Mouse (Mus musculus) olfactory bulb, adult 2 months (tissue): ENCODE measurements around the gene Bcl2. TPM values are rescaled to one million over a fixed set of nuclear protein-coding genes. Genes with fewer than 3 reads are reported as not detected.

Experiments
- H3K27ac ChIP-seq: fragments of 200-500 bp; 2 replicates; pipeline ENCODE4 v1.5.1; 2012; ENCODE audit warnings: low read depth, low read length; ENCODE audit not compliant: insufficient read depth
- H3K4me1 ChIP-seq: fragments of 200-500 bp; 2 replicates; pipeline ENCODE4 v1.6.1; 2012; ENCODE audit warnings: low read length; ENCODE audit not compliant: control insufficient read depth, insufficient read depth
- H3K4me3 ChIP-seq: fragments of 200-500 bp; 2 replicates; pipeline ENCODE4 v1.5.1; 2012; ENCODE audit warnings: mild to moderate bottlenecking, low read depth, low read length, moderate library complexity; ENCODE audit not compliant: insufficient read depth
- CTCF ChIP-seq: fragments of 200-500 bp; IDR thresholded peaks from 2 replicates; pipeline ENCODE4 v1.5.1; 2012; ENCODE audit warnings: low read depth, mild to moderate bottlenecking, low read length, moderate library complexity; ENCODE audit not compliant: insufficient read depth
- POLR2A ChIP-seq: fragments of 200-500 bp; IDR thresholded peaks from 2 replicates; pipeline ENCODE4 v1.6.1; 2012; ENCODE audit warnings: mild to moderate bottlenecking, low read depth, low read length, moderate library complexity; ENCODE audit not compliant: insufficient read depth
- WGBS: fragments of 180-500 bp; shearing (Covaris S2); methylation state at CpG from one replicate; pipeline ENCODE4 v1.1.7; 2018; 5-methylcytosine and 5-hydroxymethylcytosine counted together
- polyA plus RNA-seq: library from polyadenylated mRNA; stranded (reverse); fragments of >200 nt; gene quantifications from 2 replicates; pipeline ENCODE4 v1.2.4, GENCODE M21; 2012; ENCODE audit warnings: low replicate concordance; ENCODE audit not compliant: missing spikeins, insufficient read depth, insufficient read length

The Bcl2 gene
- polyA plus RNA-seq, 1 experiment = not detected

DNA sequence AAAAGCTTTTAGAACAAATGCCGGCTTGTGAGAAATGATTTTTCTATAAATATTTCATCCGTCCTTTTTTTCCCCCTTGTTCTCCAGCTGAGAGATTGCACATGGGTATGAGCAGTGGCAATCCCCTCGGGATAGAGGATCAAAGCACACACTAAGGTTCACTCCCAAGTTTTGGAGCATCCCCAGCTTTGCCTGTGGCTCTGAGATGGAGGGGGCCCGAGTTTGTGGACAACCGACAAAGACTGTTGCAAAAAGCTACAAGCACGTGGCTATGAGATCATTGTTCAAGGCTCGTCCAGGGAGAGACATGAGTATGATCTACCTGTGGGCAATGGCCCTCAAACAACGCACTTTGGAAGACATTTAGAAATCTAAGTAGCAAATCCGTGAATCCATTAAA lies 184.5 kb downstream of the Bcl2 start:
- TF ChIP-seq CTCF (no peak), POLR2A (no peak)
- no peaks in the 10 kb centered on the region for H3K4me1 ChIP-seq
- no peak overlapping the region for H3K27ac ChIP-seq
- H3K4me3 ChIP-seq = no peak overlapping the region
- 86% methylated on average over 9 of the region's 9 CpGs for WGBS

GRCm38 (mm10) chr1:106527537-106527936 lies 186.5 kb downstream of the Bcl2 start:
- no peak overlapping the region for H3K4me3 ChIP-seq
- WGBS = 63% methylated on average over 1 of the region's 1 CpGs
- no peak for TF ChIP-seq POLR2A
- TF ChIP-seq CTCF = no peak
- no peaks in the 10 kb centered on the region for H3K4me1 ChIP-seq
- no peak overlapping the region for H3K27ac ChIP-seq

GRCm38 (mm10) chr1:106526751-106527150 lies 187.3 kb downstream of the Bcl2 start:
- TF ChIP-seq POLR2A (no peak), CTCF (no peak)
- H3K4me1 ChIP-seq = no peaks in the 10 kb centered on the region
- WGBS = 70% methylated on average over 7 of the region's 7 CpGs

GRCm38 (mm10) chr1:106526112-106526511 lies 188.0 kb downstream of the Bcl2 start:
- H3K4me1 ChIP-seq = no peaks in the 10 kb centered on the region
- 88% methylated on average over 3 of the region's 3 CpGs for WGBS
- H3K27ac ChIP-seq = no peak overlapping the region
- no peak overlapping the region for H3K4me3 ChIP-seq
- TF ChIP-seq CTCF (no peak), POLR2A (no peak)

More at GRCm38 (mm10) chr1:106526751-106527150, 187.3 kb downstream of the Bcl2 start:
- H3K4me3 ChIP-seq = no peak overlapping the region
- H3K27ac ChIP-seq = no peak overlapping the region

DNA sequence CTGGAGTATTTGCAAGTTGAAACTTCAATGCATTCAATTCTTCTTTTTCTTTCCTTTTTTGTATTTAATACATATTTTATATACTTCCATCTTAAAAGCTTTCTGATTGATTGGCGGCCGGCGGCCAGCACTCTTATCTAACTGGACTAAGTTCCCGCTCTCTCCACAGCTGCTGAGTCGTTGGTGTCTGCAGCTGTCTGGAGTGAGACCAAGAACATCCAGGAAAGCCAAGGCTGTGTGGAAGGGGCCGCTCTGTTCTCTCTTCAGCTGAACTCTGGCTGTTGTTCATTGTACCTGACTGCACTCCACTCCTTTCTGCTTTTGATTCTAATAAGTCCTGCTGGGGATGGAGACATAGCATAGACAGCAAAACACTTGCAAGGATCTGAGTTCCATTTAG lies 190.3 kb downstream of the Bcl2 start:
- TF ChIP-seq POLR2A = no peak
- no peaks in the 10 kb centered on the region for H3K4me1 ChIP-seq
- H3K4me3 ChIP-seq = no peak overlapping the region
- 88% methylated on average over 6 of the region's 6 CpGs for WGBS
- no peak overlapping the region for H3K27ac ChIP-seq

DNA sequence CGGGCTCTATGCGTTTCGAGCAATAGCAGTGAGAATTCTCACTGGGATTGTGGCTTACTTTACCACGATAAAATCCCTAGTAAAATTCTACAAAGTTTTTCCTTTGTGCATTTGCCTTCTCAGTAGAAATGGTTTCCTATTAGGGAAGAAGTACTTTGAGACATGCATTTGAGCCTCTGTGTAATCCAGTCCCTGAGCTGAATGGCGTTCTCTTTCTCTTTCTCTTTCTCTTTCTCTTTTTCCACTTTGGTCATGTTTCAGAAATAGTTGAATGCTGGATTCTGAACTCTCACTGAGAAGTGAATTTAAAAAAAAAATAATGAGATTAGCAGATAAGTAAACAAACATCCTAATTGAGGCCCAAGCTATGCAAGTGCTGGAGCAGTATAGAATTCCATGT lies 191.1 kb downstream of the Bcl2 start:
- Histone ChIP-seq H3K27ac (no peak overlapping the region), H3K4me1 (no peaks in the 10 kb centered on the region), H3K4me3 (no peak overlapping the region)
- 83% methylated on average over 5 of the region's 5 CpGs for WGBS
- TF ChIP-seq POLR2A (no peak), CTCF (no peak)

- no peak for TF ChIP-seq CTCF
- TF ChIP-seq POLR2A = no peak
- H3K27ac ChIP-seq = no peak overlapping the region
- WGBS = 82% methylated on average over 6 of the region's 6 CpGs
- H3K4me1 ChIP-seq = no peaks in the 10 kb centered on the region
- no peak overlapping the region for H3K4me3 ChIP-seq
Measured at GRCm38 (mm10) chr1:106517591-106518177, 196.4 kb downstream of the Bcl2 start.

- Histone ChIP-seq H3K27ac (no peak overlapping the region), H3K4me1 (no peaks in the 10 kb centered on the region), H3K4me3 (no peak overlapping the region)
- TF ChIP-seq CTCF = no peak
- 95% methylated on average over 1 of the region's 1 CpGs for WGBS
Measured at GRCm38 (mm10) chr1:106517099-106517498, 197.0 kb downstream of the Bcl2 start.

DNA sequence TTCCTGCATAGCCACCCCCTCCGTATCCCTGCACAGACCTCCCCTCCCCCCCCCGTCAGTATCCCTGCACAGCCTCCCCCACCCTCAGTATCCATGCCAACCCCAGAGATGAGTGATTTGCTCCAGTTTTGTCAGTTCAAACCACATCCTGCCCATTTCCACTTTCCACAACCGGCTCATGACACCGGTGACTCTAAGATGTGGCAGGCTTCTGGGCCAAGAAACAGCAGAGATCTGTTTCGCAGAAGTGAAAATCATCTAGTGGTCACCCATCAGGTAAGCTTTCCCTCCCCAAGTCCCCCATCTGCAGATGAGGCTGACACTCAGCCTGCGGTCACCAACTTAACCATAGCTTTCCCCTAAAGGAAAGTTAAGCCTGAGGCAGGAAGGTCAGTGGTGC lies 198.5 kb downstream of the Bcl2 start:
- TF ChIP-seq CTCF = no peak
- TF ChIP-seq POLR2A = no peak

More for the DNA sequence above, 198.5 kb downstream of the Bcl2 start:
- Histone ChIP-seq H3K27ac (no peak overlapping the region), H3K4me3 (no peak overlapping the region), H3K4me1 (no peaks in the 10 kb centered on the region)
- WGBS = 95% methylated on average over 6 of the region's 6 CpGs
